Mouse (Mus musculus) limb, embryonic 11.5 days (tissue): ENCODE measurements around the gene Efcab11. TPM values are rescaled to one million over a fixed set of nuclear protein-coding genes. Genes with fewer than 3 reads are reported as not detected.
A peak's percentile ranks its signal among the peaks of the same experiment; 100 is the strongest.

Experiments used
- ATAC-seq: fragments of 200-750 bp; cut with Nextera tagmentation; 2 replicates; pipeline ENCODE4 v1.8.0; 2017; ENCODE audit warnings: low read depth; ENCODE audit not compliant: insufficient number of reproducible peaks, low FRiP score, low TSS enrichment
- DNase-seq: peaks from one replicate; pipeline ENCODE4 v3.0.0-alpha.2; 2015; ENCODE audit warnings: low spot score
- H3K27ac ChIP-seq: fragments of 300-500 bp; sonication (generic); replicated peaks from 2 replicates; pipeline ENCODE4 v1.5.1; 2014; ENCODE audit warnings: low read depth, mild to moderate bottlenecking, low read length
- H3K27me3 ChIP-seq: fragments of 300-500 bp; sonication (generic); 2 replicates; pipeline ENCODE4 v1.6.1; 2014; ENCODE audit warnings: mild to moderate bottlenecking, low read length, mixed read lengths; ENCODE audit not compliant: control insufficient read depth, insufficient read depth
- H3K36me3 ChIP-seq: fragments of 300-500 bp; sonication (generic); 2 replicates; pipeline ENCODE4 v1.6.1; 2014; ENCODE audit warnings: mild to moderate bottlenecking, low read length, moderate library complexity, mixed read lengths; ENCODE audit not compliant: control insufficient read depth, insufficient read depth
- H3K4me1 ChIP-seq: fragments of 300-500 bp; sonication (generic); 2 replicates; pipeline ENCODE4 v1.6.1; 2014; ENCODE audit warnings: low read length, mixed read lengths; ENCODE audit not compliant: control insufficient read depth, insufficient read depth
- H3K4me2 ChIP-seq: fragments of 300-500 bp; sonication (generic); 2 replicates; pipeline ENCODE4 v1.6.1; 2014; ENCODE audit warnings: low read depth, mild to moderate bottlenecking, moderate library complexity; ENCODE audit not compliant: severe bottlenecking
- H3K4me3 ChIP-seq: fragments of 300-500 bp; sonication (generic); 2 replicates; pipeline ENCODE4 v1.5.1; 2014; ENCODE audit warnings: low read depth, low read length
- H3K9ac ChIP-seq: fragments of 300-500 bp; sonication (generic); 2 replicates; pipeline ENCODE4 v1.6.1; 2014; ENCODE audit warnings: mild to moderate bottlenecking, low read length
- H3K9me3 ChIP-seq: fragments of 300-500 bp; sonication (generic); 2 replicates; pipeline ENCODE4 v1.6.1; 2016; ENCODE audit warnings: low read length; ENCODE audit not compliant: control insufficient read depth
- WGBS: fragments of 180-500 bp; shearing (Covaris S2); extraction: QIAGEN DNeasy Blood & Tissue Kit; methylation state at CpG from one replicate; pipeline ENCODE4 v1.1.7; 2014; 5-methylcytosine and 5-hydroxymethylcytosine counted together
- polyA plus RNA-seq: library from polyadenylated mRNA; unstranded; fragments of >200 nt; fragmentation: Nextera tagmentation; extraction: Ambion mirVana; gene quantifications from 2 replicates; pipeline ENCODE4 v1.2.1, GENCODE M21; 2014

Gene Efcab11
- polyA plus RNA-seq, 1 experiment from 2014 or later: 21.3 TPM

DNA sequence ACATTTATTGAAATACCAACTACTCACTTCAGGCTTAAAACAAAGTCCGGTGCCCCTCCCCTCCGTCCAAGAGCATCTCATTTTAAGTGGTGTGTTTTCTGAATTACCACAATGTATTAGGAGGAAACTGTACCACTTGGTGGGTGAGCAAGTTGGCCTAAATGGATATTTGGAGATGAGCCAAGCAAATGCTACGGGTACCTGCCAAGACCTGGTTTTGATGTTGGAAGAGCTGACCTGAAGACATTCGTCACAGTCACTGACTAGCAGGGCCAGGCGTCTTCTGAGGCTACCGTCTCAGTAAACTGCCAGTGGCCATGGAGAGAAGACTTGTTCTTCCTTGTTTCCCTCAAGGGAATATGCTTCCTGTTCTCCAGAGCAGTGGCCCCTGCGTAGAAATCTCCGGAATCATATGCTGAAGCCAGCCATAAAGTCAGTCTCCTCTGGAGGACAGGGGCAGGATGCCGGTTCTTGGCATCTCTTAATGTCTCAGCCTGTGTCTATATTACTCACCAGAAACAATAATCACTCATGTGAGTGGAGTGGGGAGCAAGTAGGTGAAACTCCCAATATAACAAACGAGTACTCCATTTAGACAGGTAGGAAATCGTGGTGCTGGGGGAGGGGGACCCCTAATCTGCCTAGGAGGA lies 198.7 kb downstream of the Efcab11 start:
- DNase-seq (no peak), ATAC-seq (no peak)
- WGBS: 77% methylated on average over 11 of the region's 11 CpGs
- H3K27me3 ChIP-seq: no peaks in the 10 kb centered on the region
- H3K27ac ChIP-seq: no peak overlapping the region
- 0 out of 2 replicates have a peak, but pooled peaks cover 2% of the 10 kb centered on the region for H3K4me1 ChIP-seq
- no peaks in the 10 kb centered on the region for H3K9me3 ChIP-seq
- no peak overlapping the region for H3K4me3 ChIP-seq
- H3K36me3 ChIP-seq: no peaks in the 10 kb centered on the region
- no peak overlapping the region for H3K9ac ChIP-seq
- H3K4me2 ChIP-seq: no peak overlapping the region

DNA sequence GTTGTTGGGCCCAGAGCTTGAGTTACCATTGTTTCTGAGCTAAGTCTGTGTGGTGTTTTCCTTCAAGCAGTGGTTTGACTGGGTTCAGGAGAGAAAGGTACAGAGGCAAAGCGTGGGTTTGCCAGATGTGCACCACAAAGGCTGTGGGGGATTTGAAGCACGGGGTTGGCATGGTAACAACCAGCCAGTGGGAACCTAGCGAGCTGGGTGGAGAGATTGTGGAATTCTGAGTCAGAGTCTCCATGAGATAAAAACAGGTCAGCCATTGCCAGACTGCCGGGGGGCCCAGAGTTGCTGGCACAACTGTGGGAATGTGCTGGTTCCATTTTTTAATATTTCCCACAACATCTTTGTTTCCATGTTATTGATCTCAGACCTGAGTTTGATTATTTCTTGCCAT lies 202.6 kb downstream of the Efcab11 start:
- no peak overlapping the region for H3K27ac ChIP-seq
- ATAC-seq: no peak
- peak; percentile 41 for DNase-seq
- no peak overlapping the region for H3K4me2 ChIP-seq
- 0 out of 2 replicates have a peak, but pooled peaks cover 2% of the 10 kb centered on the region for H3K4me1 ChIP-seq
- H3K9ac ChIP-seq: no peak overlapping the region
- no peaks in the 10 kb centered on the region for H3K27me3 ChIP-seq
- H3K4me3 ChIP-seq: no peak overlapping the region
- no peaks in the 10 kb centered on the region for H3K9me3 ChIP-seq
- 53% methylated on average over 4 of the region's 4 CpGs for WGBS
- H3K36me3 ChIP-seq: no peaks in the 10 kb centered on the region

DNA sequence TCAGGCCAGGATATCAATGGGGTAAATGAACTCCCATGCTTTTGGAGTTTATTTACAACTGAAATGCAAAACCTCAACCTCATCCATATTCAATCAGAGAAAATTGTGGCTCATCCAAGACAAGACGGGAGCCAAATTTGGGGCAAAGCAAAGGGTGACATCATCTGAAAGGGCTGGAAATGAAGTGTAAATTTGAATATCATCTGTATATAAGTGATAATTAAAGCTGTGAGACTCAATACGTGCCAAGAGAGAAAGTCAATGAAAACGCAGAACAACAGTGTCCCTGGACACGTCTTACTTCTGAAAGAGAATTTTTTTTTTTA lies 212.4 kb downstream of the Efcab11 start:
- Histone ChIP-seq H3K4me1 (no peaks in the 10 kb centered on the region), H3K4me2 (no peak overlapping the region), H3K36me3 (no peaks in the 10 kb centered on the region), H3K27me3 (no peaks in the 10 kb centered on the region), H3K4me3 (no peak overlapping the region), H3K9me3 (no peaks in the 10 kb centered on the region), H3K27ac (no peak overlapping the region), H3K9ac (no peak overlapping the region)
- ATAC-seq (no peak), DNase-seq (no peak)
- 93% methylated on average over 4 of the region's 4 CpGs for WGBS

DNA sequence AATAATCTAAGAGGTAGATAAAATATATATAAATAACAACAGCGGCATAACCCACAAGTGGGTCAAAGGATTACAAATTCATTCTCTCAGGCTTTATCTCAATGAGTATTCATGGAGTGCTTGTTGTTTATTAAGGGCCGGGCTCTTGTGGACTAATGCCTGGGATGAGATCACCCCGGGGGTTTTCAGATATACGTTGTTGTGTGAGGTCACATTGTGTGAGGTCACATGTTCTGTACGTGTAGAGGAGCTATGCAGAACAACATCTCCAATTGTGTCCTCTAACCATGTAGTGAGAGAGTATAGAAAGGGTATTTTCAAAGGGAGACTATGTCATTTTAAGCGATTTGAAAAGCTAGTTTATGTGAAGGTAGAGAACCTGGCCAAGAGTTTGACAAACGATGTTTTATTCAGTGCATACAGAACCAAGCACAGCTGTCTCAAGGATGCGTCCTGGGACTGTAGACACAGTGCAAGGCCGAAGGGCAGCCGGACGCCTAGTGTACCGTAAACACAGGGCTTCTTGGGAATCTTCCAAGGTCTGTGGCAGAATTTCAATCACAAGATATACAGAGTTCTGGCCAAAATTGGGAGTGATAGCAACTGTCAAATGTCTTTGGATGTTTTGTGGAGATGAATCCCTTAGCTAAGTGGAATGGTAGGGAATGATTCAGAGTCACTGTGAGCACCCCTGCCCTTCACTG lies 212.9 kb downstream of the Efcab11 start:
- Histone ChIP-seq H3K27ac (no peak overlapping the region), H3K4me3 (no peak overlapping the region), H3K36me3 (no peaks in the 10 kb centered on the region), H3K9me3 (no peaks in the 10 kb centered on the region), H3K9ac (no peak overlapping the region), H3K4me2 (no peak overlapping the region), H3K4me1 (no peaks in the 10 kb centered on the region), H3K27me3 (no peaks in the 10 kb centered on the region)
- 89% methylated on average over 12 of the region's 12 CpGs for WGBS
- DNase-seq (no peak), ATAC-seq (no peak)

DNA sequence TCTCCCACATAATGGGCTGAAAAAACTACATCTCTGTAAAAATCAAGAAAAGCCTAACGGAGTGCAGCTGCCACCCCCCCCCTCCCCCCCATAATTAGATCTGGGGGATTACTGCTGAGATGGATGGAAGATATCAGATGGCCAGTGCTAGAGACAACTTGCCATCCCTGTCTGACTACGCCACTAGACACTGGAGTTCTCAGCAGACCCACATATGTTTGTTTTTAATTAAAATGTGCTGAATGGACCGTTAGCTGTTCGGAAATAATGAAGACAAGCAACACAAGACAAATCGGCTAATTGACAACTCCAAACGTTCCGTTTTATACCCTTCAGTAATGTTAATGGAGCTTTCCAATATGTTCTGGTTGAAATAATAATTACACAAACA lies 213.5 kb downstream of the Efcab11 start:
- ATAC-seq: no peak
- no peaks in the 10 kb centered on the region for H3K36me3 ChIP-seq
- H3K9me3 ChIP-seq: no peaks in the 10 kb centered on the region
- no peak overlapping the region for H3K9ac ChIP-seq
- H3K4me2 ChIP-seq: no peak overlapping the region
- H3K4me1 ChIP-seq: no peaks in the 10 kb centered on the region
- H3K27me3 ChIP-seq: no peaks in the 10 kb centered on the region
- no peak overlapping the region for H3K4me3 ChIP-seq
- DNase-seq: no peak
- 46% methylated on average over 7 of the region's 7 CpGs for WGBS
- no peak overlapping the region for H3K27ac ChIP-seq

GRCm38 (mm10) chr12:99669976-99670761 lies 214.1 kb downstream of the Efcab11 start:
- Histone ChIP-seq H3K27ac (no peak overlapping the region), H3K4me1 (no peaks in the 10 kb centered on the region), H3K36me3 (no peaks in the 10 kb centered on the region), H3K9ac (no peak overlapping the region), H3K4me3 (no peak overlapping the region), H3K27me3 (no peaks in the 10 kb centered on the region), H3K4me2 (no peak overlapping the region), H3K9me3 (no peaks in the 10 kb centered on the region)
- ATAC-seq (no peak), DNase-seq (no peak)
- WGBS: 71% methylated on average over 26 of the region's 26 CpGs

GRCm38 (mm10) chr12:99654991-99655880 lies 229.0 kb downstream of the Efcab11 start:
- Histone ChIP-seq H3K27ac (no peak overlapping the region), H3K4me3 (no peak overlapping the region), H3K4me1 (no peaks in the 10 kb centered on the region), H3K36me3 (no peaks in the 10 kb centered on the region), H3K27me3 (no peaks in the 10 kb centered on the region), H3K4me2 (no peak overlapping the region), H3K9me3 (no peaks in the 10 kb centered on the region), H3K9ac (no peak overlapping the region)
- WGBS: 90% methylated on average over 19 of the region's 19 CpGs
- ATAC-seq (no peak), DNase-seq (no peak)

- 65% methylated on average over 6 of the region's 6 CpGs for WGBS
- no peak overlapping the region for H3K4me3 ChIP-seq
- no peaks in the 10 kb centered on the region for H3K36me3 ChIP-seq
- no peaks in the 10 kb centered on the region for H3K27me3 ChIP-seq
- DNase-seq: no peak
- H3K9ac ChIP-seq: no peak overlapping the region
- H3K4me2 ChIP-seq: no peak overlapping the region
- no peaks in the 10 kb centered on the region for H3K4me1 ChIP-seq
- H3K9me3 ChIP-seq: no peaks in the 10 kb centered on the region
- no peak overlapping the region for H3K27ac ChIP-seq
- no peak for ATAC-seq
These were observed 231.8 kb downstream of the Efcab11 start for GRCm38 (mm10) chr12:99652459-99652858.
